Mouse (Mus musculus) lung, embryonic 14.5 days (tissue): ENCODE results near the gene Kmt2e. TPM values are rescaled to one million over a fixed set of nuclear protein-coding genes. Genes with fewer than 3 reads are reported as not detected.
A peak's percentile ranks its signal among the peaks of the same experiment; 100 is the strongest.

Experiments
- ATAC-seq: fragments of 200-750 bp; cut with Nextera tagmentation; 2 replicates; pipeline ENCODE4 v1.8.0; 2017; ENCODE audit warnings: mild to moderate bottlenecking, moderate TSS enrichment, moderate library complexity; ENCODE audit not compliant: insufficient read depth
- DNase-seq: peaks from one replicate; pipeline ENCODE4 v3.0.0-alpha.2; 2015
- H3K27ac ChIP-seq: fragments of 300-500 bp; sonication (generic); 2 replicates; pipeline ENCODE4 v1.5.1; 2014; ENCODE audit warnings: low read depth, mild to moderate bottlenecking, moderate library complexity
- H3K27me3 ChIP-seq: fragments of 300-500 bp; sonication (generic); 2 replicates; pipeline ENCODE4 v1.6.1; 2014; ENCODE audit warnings: low read length, control low read depth; ENCODE audit not compliant: insufficient read depth
- H3K36me3 ChIP-seq: fragments of 300-500 bp; sonication (generic); 2 replicates; pipeline ENCODE4 v1.6.1; 2014; ENCODE audit warnings: control low read depth; ENCODE audit not compliant: insufficient read depth
- H3K4me1 ChIP-seq: fragments of 300-500 bp; sonication (generic); 2 replicates; pipeline ENCODE4 v1.6.1; 2014; ENCODE audit warnings: antibody characterized with exemption, control low read depth; ENCODE audit not compliant: insufficient read depth
- H3K4me2 ChIP-seq: fragments of 300-500 bp; sonication (generic); 2 replicates; pipeline ENCODE4 v1.6.1; 2014; ENCODE audit warnings: mild to moderate bottlenecking
- H3K4me3 ChIP-seq: fragments of 300-500 bp; sonication (generic); 2 replicates; pipeline ENCODE4 v1.5.1; 2014; ENCODE audit warnings: low read depth, low read length
- H3K9ac ChIP-seq: fragments of 300-500 bp; sonication (generic); 2 replicates; pipeline ENCODE4 v1.6.1; 2014
- H3K9me3 ChIP-seq: fragments of 300-500 bp; sonication (generic); 2 replicates; pipeline ENCODE4 v1.6.1; 2016; ENCODE audit warnings: low read depth, low read length, control low read depth
- CTCF ChIP-seq: IDR thresholded peaks from 2 replicates; pipeline ENCODE4 v1.5.1; 2016; ENCODE audit warnings: antibody characterized with exemption, low read depth
- WGBS: fragments of 180-500 bp; shearing (Covaris S2); extraction: QIAGEN DNeasy Blood & Tissue Kit; methylation state at CpG from one replicate; pipeline ENCODE4 v1.1.7; 2014; 5-methylcytosine and 5-hydroxymethylcytosine counted together
- polyA plus RNA-seq: library from polyadenylated mRNA; unstranded; fragments of >200 nt; fragmentation: Nextera tagmentation; extraction: Ambion mirVana; gene quantifications from 2 replicates; pipeline ENCODE4 v1.2.1, GENCODE M21; 2014

The Kmt2e gene
- polyA plus RNA-seq, 1 experiment from 2014 or later, result 72.8 TPM

GRCm38 (mm10) chr5:23499257-23499656, 65.0 kb downstream of the Kmt2e start:
- no peaks in the 10 kb centered on the region for H3K27me3 ChIP-seq
- no peak overlapping the region for H3K9ac ChIP-seq
- no peak for TF ChIP-seq CTCF
- DNase-seq (no peak), ATAC-seq (no peak)
- peaks cover 86% of the 10 kb centered on the region for H3K36me3 ChIP-seq
- H3K9me3 ChIP-seq, result no peaks in the 10 kb centered on the region
- no peaks in the 10 kb centered on the region for H3K4me1 ChIP-seq
- H3K4me3 ChIP-seq, result no peak overlapping the region
- WGBS, result 91% methylated on average over 16 of the region's 16 CpGs
- H3K27ac ChIP-seq, result no peak overlapping the region
- H3K4me2 ChIP-seq, result no peak overlapping the region

- DNase-seq (no peak), ATAC-seq (no peak)
- no peak overlapping the region for H3K9ac ChIP-seq
- H3K4me1 ChIP-seq, result no peaks in the 10 kb centered on the region
- H3K4me2 ChIP-seq, result no peak overlapping the region
- WGBS, result 85% methylated on average over 6 of the region's 6 CpGs
- H3K27ac ChIP-seq, result no peak overlapping the region
- no peaks in the 10 kb centered on the region for H3K27me3 ChIP-seq
- H3K9me3 ChIP-seq, result no peaks in the 10 kb centered on the region
- no peak overlapping the region for H3K4me3 ChIP-seq
- H3K36me3 ChIP-seq, result peaks cover 86% of the 10 kb centered on the region
- TF ChIP-seq CTCF, result no peak
Observed at GRCm38 (mm10) chr5:23500715-23501114, 66.5 kb downstream of the Kmt2e start.

- TF ChIP-seq CTCF, result no peak
- 73% methylated on average over 13 of the region's 13 CpGs for WGBS
- Histone ChIP-seq H3K4me2 (no peak overlapping the region), H3K9ac (no peak overlapping the region), H3K27ac (no peak overlapping the region), H3K4me1 (no peaks in the 10 kb centered on the region), H3K9me3 (no peaks in the 10 kb centered on the region), H3K27me3 (no peaks in the 10 kb centered on the region), H3K4me3 (no peak overlapping the region), H3K36me3 (peaks cover 76% of the 10 kb centered on the region)
- ATAC-seq, result no peak
- no peak for DNase-seq
Observed at GRCm38 (mm10) chr5:23501582-23502316, 67.5 kb downstream of the Kmt2e start.

- H3K4me3 ChIP-seq, result no peak overlapping the region
- H3K9me3 ChIP-seq, result no peaks in the 10 kb centered on the region
- no peak overlapping the region for H3K27ac ChIP-seq
- WGBS, result 80% methylated on average over 12 of the region's 13 CpGs
- no peak for DNase-seq
- no peaks in the 10 kb centered on the region for H3K4me1 ChIP-seq
- H3K36me3 ChIP-seq, result peaks cover 70% of the 10 kb centered on the region
- TF ChIP-seq CTCF, result no peak
- peak; percentile 42 for ATAC-seq
- H3K9ac ChIP-seq, result no peak overlapping the region
- H3K27me3 ChIP-seq, result no peaks in the 10 kb centered on the region
- no peak overlapping the region for H3K4me2 ChIP-seq
Observed at GRCm38 (mm10) chr5:23502317-23502937, 68.2 kb downstream of the Kmt2e start.

- no peak for DNase-seq
Observed at GRCm38 (mm10) chr5:23505578-23505977, 71.3 kb downstream of the Kmt2e start.

GRCm38 (mm10) chr5:23507210-23507609, 73.0 kb downstream of the Kmt2e start:
- Histone ChIP-seq H3K27ac (no peak overlapping the region; the same call in 1 of the 2 replicates), H3K4me2 (no peak overlapping the region), H3K4me1 (no peaks in the 10 kb centered on the region), H3K36me3 (peaks cover 42% of the 10 kb centered on the region), H3K27me3 (no peaks in the 10 kb centered on the region), H3K4me3 (no peak overlapping the region), H3K9me3 (no peaks in the 10 kb centered on the region), H3K9ac (no peak overlapping the region)
- ATAC-seq (no peak), DNase-seq (peak; percentile 32)
- TF ChIP-seq CTCF, result no peak
- 78% methylated on average over 4 of the region's 4 CpGs for WGBS

More at GRCm38 (mm10) chr5:23505578-23505977, 71.3 kb downstream of the Kmt2e start:
- H3K4me2 ChIP-seq, result no peak overlapping the region
- no peak overlapping the region for H3K4me3 ChIP-seq
- no peaks in the 10 kb centered on the region for H3K27me3 ChIP-seq
- TF ChIP-seq CTCF, result no peak
- H3K9ac ChIP-seq, result no peak overlapping the region
- H3K9me3 ChIP-seq, result no peaks in the 10 kb centered on the region
- no peak overlapping the region for H3K27ac ChIP-seq
- no peaks in the 10 kb centered on the region for H3K4me1 ChIP-seq
- no peak for ATAC-seq
- 79% methylated on average over 3 of the region's 3 CpGs for WGBS
- peaks cover 54% of the 10 kb centered on the region for H3K36me3 ChIP-seq

- Histone ChIP-seq H3K36me3 (peaks cover 36% of the 10 kb centered on the region), H3K27ac (no peak overlapping the region), H3K9ac (no peak overlapping the region), H3K4me3 (no peak overlapping the region), H3K4me2 (no peak overlapping the region), H3K4me1 (no peaks in the 10 kb centered on the region), H3K9me3 (no peaks in the 10 kb centered on the region), H3K27me3 (no peaks in the 10 kb centered on the region)
- DNase-seq (no peak), ATAC-seq (no peak)
- 89% methylated on average over 6 of the region's 6 CpGs for WGBS
- no peak for TF ChIP-seq CTCF
Observed at GRCm38 (mm10) chr5:23508630-23509029, 74.4 kb downstream of the Kmt2e start.
